Mouse (Mus musculus) liver, embryonic 13.5 days (tissue): ENCODE measurements around the gene Slirp. TPM values are rescaled to one million over a fixed set of nuclear protein-coding genes. Genes with fewer than 3 reads are reported as not detected.

Source experiments
- ATAC-seq: fragments of 200-750 bp; cut with Nextera tagmentation; 2 replicates; pipeline ENCODE4 v1.8.0; 2017; ENCODE audit warnings: low read depth, mild to moderate bottlenecking, moderate number of reproducible peaks, moderate library complexity
- DNase-seq: peaks from one replicate; pipeline ENCODE4 v3.0.0; 2022
- H3K27ac ChIP-seq: fragments of 300-500 bp; sonication (generic); 2 replicates; pipeline ENCODE4 v1.5.1; 2015; ENCODE audit warnings: moderate library complexity, mild to moderate bottlenecking, inconsistent platforms
- H3K27me3 ChIP-seq: fragments of 300-500 bp; sonication (generic); 2 replicates; pipeline ENCODE4 v1.6.1; 2015; ENCODE audit warnings: mild to moderate bottlenecking, inconsistent platforms
- H3K36me3 ChIP-seq: fragments of 300-500 bp; sonication (generic); 2 replicates; pipeline ENCODE4 v1.6.1; 2015; ENCODE audit warnings: mild to moderate bottlenecking, inconsistent platforms
- H3K4me1 ChIP-seq: fragments of 300-500 bp; sonication (generic); replicated peaks from 2 replicates; pipeline ENCODE4 v1.6.1; 2015; ENCODE audit warnings: inconsistent platforms
- H3K4me2 ChIP-seq: fragments of 300-500 bp; sonication (generic); 2 replicates; pipeline ENCODE4 v1.6.1; 2015; ENCODE audit warnings: inconsistent platforms, mild to moderate bottlenecking, moderate library complexity
- H3K4me3 ChIP-seq: fragments of 300-500 bp; sonication (generic); replicated peaks from 2 replicates; pipeline ENCODE4 v1.5.1; 2015; ENCODE audit warnings: mild to moderate bottlenecking, inconsistent platforms
- H3K9ac ChIP-seq: fragments of 300-500 bp; sonication (generic); 2 replicates; pipeline ENCODE4 v1.6.1; 2015; ENCODE audit warnings: mild to moderate bottlenecking, inconsistent platforms
- H3K9me3 ChIP-seq: fragments of 300-500 bp; sonication (generic); replicated peaks from 2 replicates; pipeline ENCODE4 v1.6.1; 2016; ENCODE audit warnings: inconsistent platforms
- WGBS: fragments of 180-500 bp; shearing (Covaris S2); methylation state at CpG from one replicate; pipeline ENCODE4 v1.1.7; 2015; ENCODE audit not compliant: insufficient replicate concordance; 5-methylcytosine and 5-hydroxymethylcytosine counted together
- polyA plus RNA-seq: library from polyadenylated mRNA; unstranded; fragments of >200 nt; fragmentation: Nextera tagmentation; extraction: Ambion mirVana; gene quantifications from 2 replicates; pipeline ENCODE4 v1.2.1, GENCODE M21; 2015

Slirp gene
- polyA plus RNA-seq, 1 experiment from 2014 or later = 232 TPM

DNA sequence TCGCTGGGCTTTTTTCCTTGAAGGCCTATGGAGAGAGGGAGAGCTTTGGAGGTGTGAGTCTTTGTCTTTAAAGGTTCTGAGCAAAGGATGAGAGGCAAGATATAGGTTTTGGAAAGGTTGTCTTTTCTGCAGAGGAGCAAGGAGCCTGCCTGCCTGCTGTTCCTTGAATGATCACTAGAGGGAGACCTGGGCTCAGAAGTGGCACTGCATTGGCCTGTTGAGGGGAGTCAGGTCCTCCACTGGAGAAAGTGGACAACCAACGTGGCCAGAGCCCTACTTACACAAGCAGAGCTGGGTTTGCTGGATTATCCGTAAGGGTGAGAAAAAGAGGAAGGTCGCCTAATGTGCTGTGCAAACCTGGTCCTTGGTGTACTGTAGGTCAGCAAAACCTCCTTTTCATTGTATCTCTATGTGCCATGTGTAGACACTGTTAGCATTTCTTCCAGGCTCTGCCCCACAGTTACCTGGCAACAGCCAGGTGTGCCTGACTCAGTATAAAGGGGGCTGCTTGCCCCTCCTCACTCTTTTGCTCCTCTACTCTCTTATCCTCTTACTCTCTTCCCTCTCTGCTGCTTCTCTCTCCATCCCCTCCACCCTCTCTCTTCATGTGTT lies 30.4 kb upstream of the Slirp start:
- no peak overlapping the region for H3K9ac ChIP-seq
- no peak overlapping the region for H3K4me3 ChIP-seq
- peak; percentile 38 for DNase-seq
- WGBS = 5% methylated on average over 4 of the region's 4 CpGs
- H3K4me2 ChIP-seq = no peak overlapping the region
- no peaks in the 10 kb centered on the region for H3K9me3 ChIP-seq
- ATAC-seq = peak; percentile 47; the same call in 1 of the 2 replicates
- H3K27ac ChIP-seq = no peak overlapping the region
- no peaks in the 10 kb centered on the region for H3K36me3 ChIP-seq
- peaks cover 11% of the 10 kb centered on the region for H3K4me1 ChIP-seq
- H3K27me3 ChIP-seq = no peaks in the 10 kb centered on the region

DNA sequence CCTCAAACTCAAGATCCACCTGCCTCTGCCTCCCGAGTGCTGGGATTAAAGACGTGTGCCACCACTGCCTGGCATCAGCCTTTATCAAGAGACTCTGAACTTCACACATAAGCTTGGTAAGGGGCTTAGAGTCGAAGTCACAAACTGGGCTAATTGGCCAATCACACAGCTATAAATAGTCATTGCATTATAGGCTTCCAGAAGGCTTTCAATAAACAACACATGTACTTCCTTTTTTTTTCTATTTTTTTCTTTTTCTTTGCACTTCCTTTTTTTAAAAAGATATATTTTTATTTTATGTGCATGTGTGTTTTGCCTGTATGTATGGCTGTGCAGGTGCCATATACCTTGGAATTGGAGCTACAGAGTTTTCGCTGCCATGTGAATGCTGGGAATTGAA lies 28.3 kb upstream of the Slirp start:
- Histone ChIP-seq H3K4me2 (no peak overlapping the region), H3K9me3 (no peaks in the 10 kb centered on the region), H3K9ac (no peak overlapping the region), H3K27ac (no peak overlapping the region), H3K4me3 (no peak overlapping the region), H3K27me3 (no peaks in the 10 kb centered on the region), H3K36me3 (no peaks in the 10 kb centered on the region), H3K4me1 (peaks cover 20% of the 10 kb centered on the region)
- ATAC-seq (no peak), DNase-seq (no peak)
- WGBS = 47% methylated on average over 4 of the region's 4 CpGs

DNA sequence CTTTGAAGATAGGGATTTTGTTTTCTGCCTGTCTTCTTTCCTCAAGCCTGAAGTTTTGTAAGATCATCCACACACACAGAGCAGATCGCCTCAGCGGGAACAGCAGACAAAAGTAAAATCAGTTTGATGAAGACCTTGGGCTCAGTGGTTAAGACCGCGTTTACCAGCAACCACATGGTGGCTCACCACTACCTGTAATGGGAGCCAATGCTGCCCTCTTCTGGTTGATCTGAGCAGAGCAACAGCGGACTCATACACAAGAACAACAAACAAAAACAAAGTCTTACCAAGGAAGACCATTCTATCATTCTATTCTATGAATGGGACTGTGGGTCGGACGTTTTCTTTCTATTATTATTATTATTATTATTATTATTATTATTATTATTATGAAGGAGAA lies 27.0 kb upstream of the Slirp start:
- Histone ChIP-seq H3K27ac (no peak overlapping the region), H3K9ac (no peak overlapping the region), H3K9me3 (no peaks in the 10 kb centered on the region), H3K27me3 (no peaks in the 10 kb centered on the region), H3K4me1 (peaks cover 12% of the 10 kb centered on the region), H3K4me2 (no peak overlapping the region), H3K4me3 (no peak overlapping the region), H3K36me3 (no peaks in the 10 kb centered on the region)
- 13% methylated on average over 7 of the region's 7 CpGs for WGBS
- peak; percentile 44; the same call in 1 of the 2 replicates for ATAC-seq
- peak; percentile 58 for DNase-seq

GRCm38 (mm10) chr12:87418921-87419320 lies 24.8 kb upstream of the Slirp start:
- Histone ChIP-seq H3K4me3 (no peak overlapping the region), H3K9ac (no peak overlapping the region), H3K27ac (no peak overlapping the region), H3K9me3 (no peaks in the 10 kb centered on the region), H3K27me3 (no peaks in the 10 kb centered on the region), H3K36me3 (peaks cover 8% of the 10 kb centered on the region; the same call in 1 of the 2 replicates), H3K4me2 (no peak overlapping the region), H3K4me1 (peaks cover 12% of the 10 kb centered on the region)
- 59% methylated on average over 5 of the region's 5 CpGs for WGBS
- DNase-seq = no peak
- no peak for ATAC-seq

GRCm38 (mm10) chr12:87419974-87420485 lies 23.7 kb upstream of the Slirp start:
- Histone ChIP-seq H3K27ac (no peak overlapping the region), H3K36me3 (peaks cover 12% of the 10 kb centered on the region; the same call in 1 of the 2 replicates), H3K9me3 (no peaks in the 10 kb centered on the region), H3K4me3 (no peak overlapping the region), H3K9ac (no peak overlapping the region), H3K4me1 (peaks cover 12% of the 10 kb centered on the region), H3K4me2 (no peak overlapping the region), H3K27me3 (no peaks in the 10 kb centered on the region)
- no peak for DNase-seq
- 51% methylated on average over 12 of the region's 12 CpGs for WGBS
- ATAC-seq = peak; percentile 36; the same call in 1 of the 2 replicates

DNA sequence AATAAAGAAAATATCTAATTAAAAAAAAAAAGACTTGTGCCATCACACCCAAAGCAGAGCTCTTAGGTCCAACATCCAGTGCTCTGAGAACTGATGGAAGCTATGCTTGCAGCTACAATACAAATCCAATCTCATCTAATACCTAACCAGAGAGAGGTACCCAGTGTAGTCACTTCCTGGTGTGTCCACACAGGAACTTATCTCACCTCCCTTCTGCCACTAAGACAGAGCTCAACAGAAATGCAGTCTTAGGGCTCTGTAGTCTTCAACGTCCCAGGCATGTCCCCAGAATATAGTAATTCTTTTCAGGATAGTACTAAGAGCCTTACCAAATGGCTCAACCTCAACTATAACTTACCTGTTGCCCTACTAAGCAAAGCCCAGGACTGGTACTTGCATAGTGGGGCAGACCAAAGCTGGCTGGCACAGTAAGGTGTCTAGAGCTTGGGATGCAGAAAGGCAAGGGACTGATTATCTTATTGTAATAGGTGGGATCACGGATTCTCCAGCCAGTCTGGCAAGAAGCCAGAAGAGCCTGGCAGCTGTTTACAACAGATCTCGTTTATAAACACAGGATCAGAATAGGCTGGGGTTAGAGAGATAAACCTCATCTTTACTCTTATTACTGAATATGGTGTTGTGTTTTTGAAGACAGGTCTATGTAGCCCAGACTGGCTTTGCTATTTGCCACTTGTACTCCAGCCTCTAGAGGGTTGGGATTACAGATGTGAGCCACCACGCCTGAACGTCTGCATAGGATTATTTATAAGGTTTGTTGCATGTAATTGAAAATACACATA lies 21.8 kb upstream of the Slirp start:
- DNase-seq = no peak
- no peak for ATAC-seq
- Histone ChIP-seq H3K4me1 (peaks cover 12% of the 10 kb centered on the region), H3K4me3 (no peak overlapping the region), H3K9ac (no peak overlapping the region), H3K27me3 (no peaks in the 10 kb centered on the region), H3K9me3 (no peaks in the 10 kb centered on the region), H3K27ac (no peak overlapping the region), H3K4me2 (no peak overlapping the region), H3K36me3 (peaks cover 25% of the 10 kb centered on the region)
- WGBS = 53% methylated on average over 5 of the region's 5 CpGs

- no peak for ATAC-seq
- DNase-seq = no peak
- Histone ChIP-seq H3K4me3 (no peak overlapping the region), H3K4me1 (peaks cover 12% of the 10 kb centered on the region), H3K4me2 (no peak overlapping the region), H3K27ac (no peak overlapping the region), H3K27me3 (no peaks in the 10 kb centered on the region), H3K9me3 (no peaks in the 10 kb centered on the region), H3K36me3 (peaks cover 41% of the 10 kb centered on the region), H3K9ac (no peak overlapping the region)
- WGBS = 45% methylated on average over 1 of the region's 1 CpGs
Measured at GRCm38 (mm10) chr12:87423700-87424099, 20.0 kb upstream of the Slirp start.

DNA sequence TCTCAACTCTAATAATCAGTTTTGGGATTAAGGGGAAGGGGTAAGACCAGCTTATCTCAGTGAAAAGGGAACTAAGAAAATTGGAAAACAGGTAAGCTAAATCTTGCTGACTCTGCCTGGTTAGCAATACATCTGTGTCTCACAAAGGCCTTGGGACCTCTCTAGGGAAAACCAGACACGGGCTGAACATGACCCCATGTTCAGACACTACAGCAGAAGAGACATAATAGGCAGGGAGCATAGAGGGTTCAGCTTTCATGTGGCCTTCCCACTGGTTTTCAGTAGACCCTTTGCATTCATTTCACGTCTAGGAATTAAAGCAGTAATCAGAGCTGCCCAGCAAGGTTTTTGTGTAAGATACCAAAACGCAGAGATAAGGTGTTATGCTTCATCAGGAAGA lies 19.2 kb upstream of the Slirp start:
- Histone ChIP-seq H3K9ac (no peak overlapping the region), H3K27me3 (no peaks in the 10 kb centered on the region), H3K27ac (no peak overlapping the region), H3K4me3 (no peak overlapping the region), H3K9me3 (no peaks in the 10 kb centered on the region), H3K4me1 (peaks cover 10% of the 10 kb centered on the region), H3K36me3 (peaks cover 50% of the 10 kb centered on the region), H3K4me2 (no peak overlapping the region)
- DNase-seq (no peak), ATAC-seq (no peak)
- WGBS = 34% methylated on average over 3 of the region's 3 CpGs

DNA sequence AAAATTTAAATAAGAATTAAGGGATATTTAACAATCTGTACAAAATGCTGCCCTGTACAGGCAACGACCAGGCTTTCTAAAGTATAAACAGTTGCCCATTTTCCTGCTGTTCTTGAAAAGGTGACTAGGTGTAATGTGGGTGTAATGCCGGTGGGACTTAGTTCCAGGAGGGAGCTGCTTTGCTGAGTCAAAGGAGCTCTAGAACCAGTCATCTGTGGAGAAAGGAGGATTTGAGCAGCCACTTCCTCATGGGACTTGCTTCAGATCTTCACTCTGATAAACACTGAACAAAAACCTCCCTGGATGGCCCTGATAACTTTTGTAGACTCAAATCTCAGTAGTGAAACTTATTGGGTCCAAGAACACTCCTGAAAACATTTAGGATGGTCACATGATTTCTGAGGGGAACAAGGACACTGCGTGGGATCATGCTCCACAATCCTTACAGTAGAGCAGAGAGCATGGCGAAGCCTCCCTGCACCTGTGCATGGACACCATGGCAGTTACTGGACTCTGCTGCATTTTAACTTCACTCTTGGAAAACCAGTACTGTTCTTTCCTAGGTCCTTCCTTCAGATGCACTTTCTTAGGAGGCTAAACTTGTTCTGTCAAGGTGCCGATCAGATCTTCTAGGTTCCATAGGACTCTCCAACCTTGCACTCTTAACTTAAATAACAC lies 17.2 kb upstream of the Slirp start:
- H3K9ac ChIP-seq = no peak overlapping the region
- no peak overlapping the region for H3K27ac ChIP-seq
- DNase-seq (no peak), ATAC-seq (no peak)
- no peaks in the 10 kb centered on the region for H3K4me1 ChIP-seq
- H3K36me3 ChIP-seq = peaks cover 69% of the 10 kb centered on the region
- 83% methylated on average over 5 of the region's 5 CpGs for WGBS
- no peaks in the 10 kb centered on the region for H3K9me3 ChIP-seq
- H3K4me3 ChIP-seq = no peak overlapping the region
- no peaks in the 10 kb centered on the region for H3K27me3 ChIP-seq
- no peak overlapping the region for H3K4me2 ChIP-seq

DNA sequence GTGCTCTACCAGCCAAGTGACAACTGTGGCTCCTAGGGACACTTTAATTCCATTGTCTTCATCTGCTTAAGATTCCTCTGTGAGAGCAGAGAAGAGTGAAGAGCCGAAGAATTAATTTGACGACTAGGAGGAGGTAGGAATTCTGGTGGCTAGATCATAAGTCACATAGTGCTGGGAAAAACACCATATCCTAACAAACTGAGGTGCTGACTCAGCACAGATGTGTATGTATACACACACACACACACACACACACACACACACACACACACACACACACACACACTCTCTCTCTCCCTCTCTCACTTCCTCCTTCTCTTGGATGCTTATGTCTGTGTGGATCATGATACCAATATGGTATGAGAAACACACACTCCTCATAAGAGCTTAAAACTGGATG lies 15.4 kb upstream of the Slirp start:
- H3K4me1 ChIP-seq = no peaks in the 10 kb centered on the region
- DNase-seq (no peak), ATAC-seq (no peak)
- no peak overlapping the region for H3K4me3 ChIP-seq
- 85% methylated on average over 2 of the region's 2 CpGs for WGBS
- H3K4me2 ChIP-seq = no peak overlapping the region
- H3K9ac ChIP-seq = no peak overlapping the region
- no peaks in the 10 kb centered on the region for H3K9me3 ChIP-seq
- no peak overlapping the region for H3K27ac ChIP-seq
- no peaks in the 10 kb centered on the region for H3K27me3 ChIP-seq
- H3K36me3 ChIP-seq = peaks cover 83% of the 10 kb centered on the region

GRCm38 (mm10) chr12:87428885-87429284 lies 14.8 kb upstream of the Slirp start:
- H3K27me3 ChIP-seq = no peaks in the 10 kb centered on the region
- WGBS = 78% methylated on average over 8 of the region's 8 CpGs
- ATAC-seq = no peak
- no peak for DNase-seq
- H3K4me3 ChIP-seq = no peak overlapping the region
- no peak overlapping the region for H3K9ac ChIP-seq
- peaks cover 85% of the 10 kb centered on the region for H3K36me3 ChIP-seq
- no peak overlapping the region for H3K27ac ChIP-seq
- no peaks in the 10 kb centered on the region for H3K9me3 ChIP-seq
- H3K4me2 ChIP-seq = no peak overlapping the region
- no peaks in the 10 kb centered on the region for H3K4me1 ChIP-seq
